Mouse (Mus musculus): ENCODE measurements around the gene Defb23. TPM values are rescaled to one million over a fixed set of nuclear protein-coding genes. Genes with fewer than 3 reads are reported as not detected.

The Defb23 gene
- polyA plus RNA-seq, 1 experiment from 2014 or later, result not detected

DNA sequence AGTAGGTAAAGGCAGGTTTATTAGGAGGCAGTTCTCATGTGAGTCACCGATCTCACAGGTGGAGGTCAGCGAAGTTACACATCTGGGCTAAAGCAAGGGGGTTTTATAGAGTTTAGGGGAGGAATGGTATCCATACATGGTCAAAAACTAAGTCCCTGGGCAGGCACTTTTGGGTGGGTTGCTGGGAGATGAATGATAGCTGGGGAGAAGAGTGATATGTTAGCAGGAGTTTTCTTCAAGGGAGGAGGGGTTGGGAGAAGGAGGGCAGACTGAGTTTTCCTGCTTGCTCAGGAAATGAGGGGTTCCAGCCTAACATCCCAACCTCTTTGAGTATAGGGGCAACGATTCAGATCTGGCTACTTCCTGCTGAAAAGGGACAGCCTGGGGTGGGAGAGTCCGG is 49.1 kb downstream of the Defb23 start, which contains the start of gene 6820408C15Rik:
Gene 6820408C15Rik (plus strand): TSS at position 301 of the 400 bp plus-strand sequence.
- 16% methylated on average over 4 of the region's 4 CpGs for WGBS
- H3K27me3 ChIP-seq (ENCODE audit: control insufficient read depth, insufficient read depth, low read depth, low read length), result no peaks in the 10 kb centered on the region
- H3K4me3 ChIP-seq (ENCODE audit: low read length), result peak within 1 kb of the TSS; percentile 68
- peak within 1 kb of the TSS; percentile 100 for H3K9ac ChIP-seq (ENCODE audit: low read length)
- H3K4me1 ChIP-seq (replicated peaks; ENCODE audit: control insufficient read depth, insufficient read depth, low read length), result peaks cover 20% of the 10 kb centered on the region
- ATAC-seq (ENCODE audit: low read depth), result no peak
- peak within 1 kb of the TSS; percentile 88 for H3K4me2 ChIP-seq (ENCODE audit: low read depth, low read length)
- peak within 1 kb of the TSS; percentile 100 for H3K27ac ChIP-seq (ENCODE audit: low read length)
- peaks cover 6% of the 10 kb centered on the region; the same call in 1 of the 2 replicates for H3K9me3 ChIP-seq (ENCODE audit: control insufficient read depth, low read length)
- no peaks in the 10 kb centered on the region for H3K36me3 ChIP-seq (ENCODE audit: control insufficient read depth, insufficient read depth, low read length)

- Histone ChIP-seq H3K27me3 (ENCODE audit: control insufficient read depth, insufficient read depth, low read depth, low read length) (no peaks in the 10 kb centered on the region), H3K4me1 (replicated peaks; ENCODE audit: control insufficient read depth, insufficient read depth, low read length) (peaks cover 26% of the 10 kb centered on the region), H3K27ac (ENCODE audit: low read length) (peak within 1 kb of the TSS; percentile 100), H3K36me3 (ENCODE audit: control insufficient read depth, insufficient read depth, low read length) (no peaks in the 10 kb centered on the region), H3K9me3 (ENCODE audit: control insufficient read depth, low read length) (peaks cover 6% of the 10 kb centered on the region; the same call in 1 of the 2 replicates), H3K9ac (ENCODE audit: low read length) (peak within 1 kb of the TSS; percentile 100), H3K4me2 (ENCODE audit: low read depth, low read length) (peak within 1 kb of the TSS; percentile 88), H3K4me3 (ENCODE audit: low read length) (peak within 1 kb of the TSS; percentile 68)
- WGBS, result under 1% methylated on average over 64 of the region's 65 CpGs
- peak; percentile 88 for ATAC-seq (ENCODE audit: low read depth)
These were observed 49.7 kb downstream of the Defb23 start, which contains the start of gene Zcchc3 for GRCm38 (mm10) chr2:152414591-152415165. TSS of gene Zcchc3 (minus strand) at chr2:152415027.

- WGBS, result under 1% methylated on average over 76 of the region's 86 CpGs
- H3K27me3 ChIP-seq (ENCODE audit: control insufficient read depth, insufficient read depth, low read depth, low read length), result no peaks in the 10 kb centered on the region
- peak overlapping the region; percentile 100 for H3K9ac ChIP-seq (ENCODE audit: low read length)
- no peak; the same call in 1 of the 2 replicates for ATAC-seq (ENCODE audit: low read depth)
- H3K9me3 ChIP-seq (ENCODE audit: control insufficient read depth, low read length), result peaks cover 6% of the 10 kb centered on the region; the same call in 1 of the 2 replicates
- H3K4me2 ChIP-seq (ENCODE audit: low read depth, low read length), result peak overlapping the region; percentile 88
- H3K4me1 ChIP-seq (replicated peaks; ENCODE audit: control insufficient read depth, insufficient read depth, low read length), result peaks cover 32% of the 10 kb centered on the region
- no peaks in the 10 kb centered on the region for H3K36me3 ChIP-seq (ENCODE audit: control insufficient read depth, insufficient read depth, low read length)
- H3K27ac ChIP-seq (ENCODE audit: low read length), result peak overlapping the region; percentile 100
- peak overlapping the region; percentile 68 for H3K4me3 ChIP-seq (ENCODE audit: low read length)
These were observed 50.4 kb downstream of the Defb23 start for GRCm38 (mm10) chr2:152413765-152414584.

DNA sequence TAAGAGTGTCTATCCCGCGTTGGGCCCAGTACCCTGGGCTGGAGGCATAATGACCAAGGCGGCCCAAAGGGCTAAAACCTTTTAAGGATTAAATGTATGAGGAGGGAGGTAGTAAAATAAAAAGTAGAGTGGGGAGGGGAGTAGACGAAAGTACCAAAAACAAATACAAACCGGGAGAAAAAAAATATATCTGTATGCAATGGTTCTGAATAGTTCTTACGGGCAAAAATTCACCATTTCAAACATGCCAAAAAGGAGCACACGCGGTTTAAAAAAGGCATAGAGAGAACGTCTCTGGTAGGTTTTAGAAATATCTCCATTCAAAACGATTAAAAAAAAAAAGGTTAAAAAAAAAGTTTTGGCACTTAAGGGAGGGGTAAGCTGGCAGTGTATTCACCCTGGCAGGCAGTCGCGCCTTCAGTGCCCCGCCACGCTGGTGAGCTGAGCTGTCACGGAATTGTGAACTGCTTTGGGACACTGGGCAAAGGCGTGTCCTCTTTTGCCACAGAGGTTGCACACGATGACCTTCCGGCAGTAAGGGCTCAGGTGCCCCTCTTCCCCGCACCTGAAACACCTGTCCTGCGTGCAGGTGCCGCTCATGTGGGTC is 51.2 kb downstream of the Defb23 start:
- H3K4me3 ChIP-seq (ENCODE audit: low read length), result peak overlapping the region; percentile 68

GRCm38 (mm10) chr2:152412526-152413157 is 51.8 kb downstream of the Defb23 start:
- Histone ChIP-seq H3K9ac (ENCODE audit: low read length) (peak overlapping the region; percentile 100), H3K27ac (ENCODE audit: low read length) (peak overlapping the region; percentile 100), H3K9me3 (ENCODE audit: control insufficient read depth, low read length) (peaks cover 6% of the 10 kb centered on the region; the same call in 1 of the 2 replicates), H3K4me1 (replicated peaks; ENCODE audit: control insufficient read depth, insufficient read depth, low read length) (peaks cover 32% of the 10 kb centered on the region), H3K4me2 (ENCODE audit: low read depth, low read length) (peak overlapping the region; percentile 88), H3K27me3 (ENCODE audit: control insufficient read depth, insufficient read depth, low read depth, low read length) (no peaks in the 10 kb centered on the region), H3K4me3 (ENCODE audit: low read length) (peak overlapping the region; percentile 68), H3K36me3 (ENCODE audit: control insufficient read depth, insufficient read depth, low read length) (no peaks in the 10 kb centered on the region)
- ATAC-seq (ENCODE audit: low read depth), result no peak
- 5% methylated on average over 15 of the region's 15 CpGs for WGBS

More for the DNA sequence above, 51.2 kb downstream of the Defb23 start:
- Histone ChIP-seq H3K36me3 (ENCODE audit: control insufficient read depth, insufficient read depth, low read length) (no peaks in the 10 kb centered on the region), H3K4me2 (ENCODE audit: low read depth, low read length) (peak overlapping the region; percentile 88), H3K4me1 (replicated peaks; ENCODE audit: control insufficient read depth, insufficient read depth, low read length) (peaks cover 32% of the 10 kb centered on the region), H3K27ac (ENCODE audit: low read length) (peak overlapping the region; percentile 100), H3K27me3 (ENCODE audit: control insufficient read depth, insufficient read depth, low read depth, low read length) (no peaks in the 10 kb centered on the region), H3K9ac (ENCODE audit: low read length) (peak overlapping the region; percentile 100), H3K9me3 (ENCODE audit: control insufficient read depth, low read length) (peaks cover 6% of the 10 kb centered on the region; the same call in 1 of the 2 replicates)
- no peak for ATAC-seq (ENCODE audit: low read depth)
- WGBS, result 1% methylated on average over 21 of the region's 21 CpGs

GRCm38 (mm10) chr2:152411471-152411870 is 52.9 kb downstream of the Defb23 start:
- Histone ChIP-seq H3K27ac (ENCODE audit: low read length) (peak overlapping the region; percentile 100), H3K4me2 (ENCODE audit: low read depth, low read length) (peak overlapping the region; percentile 88), H3K4me3 (ENCODE audit: low read length) (peak overlapping the region; percentile 68), H3K36me3 (ENCODE audit: control insufficient read depth, insufficient read depth, low read length) (no peaks in the 10 kb centered on the region), H3K9ac (ENCODE audit: low read length) (peak overlapping the region; percentile 56), H3K27me3 (ENCODE audit: control insufficient read depth, insufficient read depth, low read depth, low read length) (no peaks in the 10 kb centered on the region), H3K9me3 (ENCODE audit: control insufficient read depth, low read length) (peaks cover 6% of the 10 kb centered on the region; the same call in 1 of the 2 replicates), H3K4me1 (replicated peaks; ENCODE audit: control insufficient read depth, insufficient read depth, low read length) (peaks cover 34% of the 10 kb centered on the region)
- no peak for ATAC-seq (ENCODE audit: low read depth)
- 5% methylated on average over 7 of the region's 7 CpGs for WGBS

DNA sequence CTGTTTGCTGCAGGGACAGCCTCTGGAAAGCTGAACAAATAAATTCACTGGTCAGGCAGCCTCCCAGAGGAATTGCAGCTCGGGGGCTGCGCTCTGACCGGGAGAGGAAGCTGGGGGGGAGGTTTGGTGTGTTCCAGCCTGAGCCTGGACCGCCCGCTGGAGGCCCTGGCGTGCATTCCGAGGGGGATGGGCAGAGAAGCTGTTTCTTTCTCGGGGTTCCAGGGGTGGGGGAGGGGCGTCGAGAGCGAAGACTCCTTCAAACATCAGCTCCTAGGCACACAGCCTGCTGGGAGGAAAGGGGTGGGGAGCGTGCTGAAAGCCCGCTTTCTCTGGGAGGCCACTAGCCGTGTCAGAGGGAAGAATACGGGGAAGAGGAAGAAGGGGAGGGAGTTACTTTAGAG is 53.4 kb downstream of the Defb23 start:
- H3K4me3 ChIP-seq (ENCODE audit: low read length), result peak overlapping the region; percentile 68
- WGBS, result 0% methylated on average over 15 of the region's 15 CpGs
- ATAC-seq (ENCODE audit: low read depth), result peak; percentile 79
- H3K9ac ChIP-seq (ENCODE audit: low read length), result peak overlapping the region; percentile 56
- peak overlapping the region; percentile 100 for H3K27ac ChIP-seq (ENCODE audit: low read length)
- peak overlapping the region; percentile 88 for H3K4me2 ChIP-seq (ENCODE audit: low read depth, low read length)
- H3K9me3 ChIP-seq (ENCODE audit: control insufficient read depth, low read length), result peaks cover 1% of the 10 kb centered on the region; the same call in 1 of the 2 replicates
- H3K4me1 ChIP-seq (replicated peaks; ENCODE audit: control insufficient read depth, insufficient read depth, low read length), result peaks cover 37% of the 10 kb centered on the region
- no peaks in the 10 kb centered on the region for H3K36me3 ChIP-seq (ENCODE audit: control insufficient read depth, insufficient read depth, low read length)
- H3K27me3 ChIP-seq (ENCODE audit: control insufficient read depth, insufficient read depth, low read depth, low read length), result no peaks in the 10 kb centered on the region

DNA sequence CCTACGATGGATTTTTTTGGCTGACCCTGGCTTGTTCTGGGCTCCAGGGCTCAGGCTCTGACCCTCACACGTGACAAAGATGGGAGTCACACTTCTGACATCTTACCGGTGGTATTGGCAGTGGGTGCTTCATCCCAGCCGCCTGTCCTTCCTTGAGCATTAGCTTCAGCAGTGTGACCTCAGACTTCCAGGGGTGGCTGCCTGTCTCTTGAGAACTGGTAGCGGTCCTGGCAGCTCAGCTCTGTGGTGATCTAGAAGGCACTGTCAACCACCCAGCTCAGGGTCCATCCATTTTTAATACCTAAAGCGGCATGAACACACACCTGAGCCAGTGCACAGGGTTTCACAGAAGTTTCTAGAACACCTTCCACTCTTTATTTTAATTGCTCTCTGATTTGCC is 54.6 kb downstream of the Defb23 start:
- Histone ChIP-seq H3K27ac (ENCODE audit: low read length) (peak overlapping the region; percentile 100), H3K9me3 (ENCODE audit: control insufficient read depth, low read length) (no peaks in the 10 kb centered on the region), H3K27me3 (ENCODE audit: control insufficient read depth, insufficient read depth, low read depth, low read length) (no peaks in the 10 kb centered on the region), H3K4me3 (ENCODE audit: low read length) (no peak overlapping the region), H3K4me1 (replicated peaks; ENCODE audit: control insufficient read depth, insufficient read depth, low read length) (peaks cover 37% of the 10 kb centered on the region), H3K36me3 (ENCODE audit: control insufficient read depth, insufficient read depth, low read length) (no peaks in the 10 kb centered on the region), H3K9ac (ENCODE audit: low read length) (peak overlapping the region; percentile 56; the same call in 1 of the 2 replicates), H3K4me2 (ENCODE audit: low read depth, low read length) (no peak overlapping the region)
- ATAC-seq (ENCODE audit: low read depth), result no peak
- WGBS, result 55% methylated on average over 6 of the region's 6 CpGs

Data from lung, embryonic 16.5 days (tissue).